Mouse (Mus musculus): ENCODE measurements at regions not wholly inside any gene's neighbourhood (a gene's known extent, or its start where the extent isn't known, plus 50 kb on each side); places are given as distances from the start of the nearest gene placed in this dataset.
"Not testable (repeated sequence)": the region's sequence is repeated elsewhere in the genome, so short reads cannot be mapped to it uniquely, and the experiment has no call there.

DNA sequence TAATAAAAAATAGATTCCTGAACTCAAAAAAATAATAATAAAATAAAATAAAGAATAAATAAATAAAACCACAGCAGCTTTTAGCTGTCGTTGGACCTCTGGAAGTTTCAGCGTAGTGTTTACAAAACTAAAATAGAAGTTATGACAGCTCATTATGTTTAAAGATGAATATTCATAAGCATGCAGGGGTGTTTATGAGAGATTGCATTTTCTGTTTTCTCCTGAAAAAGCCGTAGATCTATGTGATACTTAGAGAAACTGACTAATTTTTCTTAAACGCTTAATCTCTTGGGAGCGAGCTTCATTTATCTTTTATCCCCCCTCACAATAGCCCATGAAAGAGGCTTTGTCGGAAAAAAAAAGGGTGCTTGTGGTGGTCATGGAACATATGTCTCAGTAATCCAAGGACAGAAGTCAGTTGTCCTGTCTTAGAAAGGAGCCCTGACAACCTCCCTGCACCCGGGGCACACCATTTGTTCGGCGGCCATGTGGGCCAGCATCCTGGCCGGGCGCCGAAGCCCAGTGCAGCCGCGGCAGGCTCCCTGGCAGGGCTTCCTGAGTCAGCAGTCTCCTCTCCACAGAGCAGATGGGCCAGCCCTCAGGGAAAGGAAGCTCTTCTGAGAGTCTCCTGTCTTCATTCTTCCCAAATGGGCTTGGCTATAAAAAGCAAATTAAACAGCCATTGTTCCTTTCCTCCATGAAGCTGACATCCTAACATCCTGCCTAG, 568.2 kb upstream of the Gm10131 start:
- Histone ChIP-seq H3K4me1 (0 out of 2 replicates have a peak, but pooled peaks cover 3% of the 10 kb centered on the region), H3K4me3 (replicated peaks) (no peak overlapping the region), H3K4me2 (peak overlapping the region; percentile 22; the same call in 1 of the 2 replicates), H3K27ac (peak overlapping the region; percentile 49), H3K27me3 (replicated peaks) (no peaks in the 10 kb centered on the region), H3K36me3 (no peaks in the 10 kb centered on the region), H3K9me3 (no peaks in the 10 kb centered on the region), H3K9ac (no peak overlapping the region)
- 34% methylated on average over 14 of the region's 14 CpGs for WGBS
- ATAC-seq (ENCODE audit: insufficient read depth, low FRiP score, low read depth), result peak; percentile 31; the same call in 1 of the 2 replicates

GRCm38 (mm10) chr8:34678879-34679278, 567.3 kb upstream of the Gm10131 start:
- 92% methylated on average over 8 of the region's 8 CpGs for WGBS
- no peak for ATAC-seq (ENCODE audit: insufficient read depth, low FRiP score, low read depth)
- no peaks in the 10 kb centered on the region for H3K9me3 ChIP-seq
- 0 out of 2 replicates have a peak, but pooled peaks cover 3% of the 10 kb centered on the region for H3K4me1 ChIP-seq
- H3K9ac ChIP-seq, result no peak overlapping the region
- H3K4me2 ChIP-seq, result no peak overlapping the region
- no peaks in the 10 kb centered on the region for H3K36me3 ChIP-seq
- H3K4me3 ChIP-seq (replicated peaks), result no peak overlapping the region
- no peak overlapping the region for H3K27ac ChIP-seq
- H3K27me3 ChIP-seq (replicated peaks), result no peaks in the 10 kb centered on the region

DNA sequence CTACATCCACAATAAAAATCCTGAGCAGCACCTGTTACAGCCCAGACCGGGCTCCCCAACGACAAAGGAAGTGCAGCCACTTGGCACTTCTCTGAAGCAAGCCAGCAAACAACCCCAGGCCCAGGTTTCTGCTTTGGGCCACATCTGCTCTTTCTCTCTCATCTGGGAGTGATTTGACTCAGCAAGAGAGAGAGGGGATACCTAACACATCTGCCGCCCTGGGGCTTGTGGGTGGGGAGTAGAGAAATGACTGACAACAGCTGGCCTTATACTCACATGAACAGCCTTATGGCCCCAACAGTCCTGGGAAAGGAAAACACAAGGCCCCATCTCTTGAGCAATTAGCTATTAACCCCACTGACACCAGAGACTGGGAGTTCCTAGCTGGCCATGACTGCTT, 560.2 kb upstream of the Gm10131 start:
- no peak overlapping the region for H3K4me3 ChIP-seq (replicated peaks)
- H3K9ac ChIP-seq, result no peak overlapping the region
- no peak overlapping the region for H3K4me2 ChIP-seq
- no peaks in the 10 kb centered on the region for H3K9me3 ChIP-seq
- WGBS, result 13% methylated on average over 3 of the region's 3 CpGs
- peak; percentile 22; the same call in 1 of the 2 replicates for ATAC-seq (ENCODE audit: insufficient read depth, low FRiP score, low read depth)
- H3K4me1 ChIP-seq, result peaks cover 12% of the 10 kb centered on the region
- no peak overlapping the region for H3K27ac ChIP-seq
- H3K36me3 ChIP-seq, result no peaks in the 10 kb centered on the region
- H3K27me3 ChIP-seq (replicated peaks), result no peaks in the 10 kb centered on the region

- no peaks in the 10 kb centered on the region for H3K27me3 ChIP-seq (replicated peaks)
- no peaks in the 10 kb centered on the region for H3K9me3 ChIP-seq
- H3K9ac ChIP-seq, result no peak overlapping the region
- H3K4me1 ChIP-seq, result peaks cover 12% of the 10 kb centered on the region
- H3K36me3 ChIP-seq, result no peaks in the 10 kb centered on the region
- 29% methylated on average over 4 of the region's 4 CpGs for WGBS
- no peak overlapping the region for H3K4me3 ChIP-seq (replicated peaks)
- ATAC-seq (ENCODE audit: insufficient read depth, low FRiP score, low read depth), result 0 out of 2 replicates have a peak, but pooled peaks have one; percentile 47
- H3K4me2 ChIP-seq, result no peak overlapping the region
- H3K27ac ChIP-seq, result no peak overlapping the region
These were observed 559.6 kb upstream of the Gm10131 start for GRCm38 (mm10) chr8:34670930-34671715.

DNA sequence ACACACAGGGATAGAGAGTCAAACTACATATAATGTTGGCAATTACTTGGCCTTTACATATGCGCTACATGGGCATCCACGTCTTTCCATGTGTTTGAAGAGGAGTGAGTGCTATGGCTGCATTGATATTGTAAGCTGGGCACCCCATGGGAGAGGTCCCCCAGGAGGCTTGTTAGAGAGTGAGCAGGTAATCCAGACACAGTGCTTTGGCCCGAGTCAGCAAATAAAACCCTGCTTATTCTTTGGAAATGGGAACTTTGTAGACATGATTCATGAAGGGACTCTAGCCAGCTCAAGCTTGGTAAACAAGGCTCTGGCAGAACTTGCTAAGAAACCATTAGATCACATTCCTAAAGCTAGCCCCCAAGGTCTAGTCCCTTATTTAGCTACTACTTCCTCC, 557.6 kb upstream of the Gm10131 start:
- H3K9me3 ChIP-seq, result no peaks in the 10 kb centered on the region
- WGBS, result 70% methylated on average over 3 of the region's 3 CpGs
- no peak overlapping the region for H3K9ac ChIP-seq
- H3K4me2 ChIP-seq, result no peak overlapping the region
- H3K27ac ChIP-seq, result no peak overlapping the region
- no peak for ATAC-seq (ENCODE audit: insufficient read depth, low FRiP score, low read depth)
- H3K36me3 ChIP-seq, result no peaks in the 10 kb centered on the region
- H3K27me3 ChIP-seq (replicated peaks), result no peaks in the 10 kb centered on the region
- no peak overlapping the region for H3K4me3 ChIP-seq (replicated peaks)
- H3K4me1 ChIP-seq, result peaks cover 12% of the 10 kb centered on the region

DNA sequence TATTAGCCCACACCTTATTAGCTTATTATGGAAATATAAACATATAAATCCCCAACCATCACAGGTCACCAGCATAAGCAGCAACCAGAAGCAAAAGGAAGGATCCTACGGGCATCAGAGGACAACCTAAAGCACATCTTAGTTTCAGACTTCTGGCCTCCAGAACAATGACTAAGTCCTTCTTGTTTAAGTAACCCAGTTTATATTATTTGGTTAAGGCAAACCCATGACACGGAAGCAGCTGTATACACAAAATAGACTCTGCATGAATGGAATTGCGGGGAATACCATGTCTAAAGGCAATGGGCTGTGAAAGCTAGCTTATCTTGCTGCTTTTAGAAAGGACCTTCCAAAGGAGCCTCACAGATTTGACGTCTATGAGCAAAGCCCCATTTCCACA, 552.9 kb upstream of the Gm10131 start:
- ATAC-seq (ENCODE audit: insufficient read depth, low FRiP score, low read depth), result no peak
- no peak overlapping the region for H3K27ac ChIP-seq
- H3K36me3 ChIP-seq, result no peaks in the 10 kb centered on the region
- H3K27me3 ChIP-seq (replicated peaks), result no peaks in the 10 kb centered on the region
- H3K4me3 ChIP-seq (replicated peaks), result no peak overlapping the region
- no peak overlapping the region for H3K9ac ChIP-seq
- no peak overlapping the region for H3K4me2 ChIP-seq
- H3K4me1 ChIP-seq, result 0 out of 2 replicates have a peak, but pooled peaks cover under 1% of the 10 kb centered on the region
- WGBS, result 70% methylated on average over 4 of the region's 4 CpGs
- no peaks in the 10 kb centered on the region for H3K9me3 ChIP-seq

GRCm38 (mm10) chr8:34662532-34662931, 551.0 kb upstream of the Gm10131 start:
- Histone ChIP-seq H3K4me3 (replicated peaks) (no peak overlapping the region), H3K9me3 (no peaks in the 10 kb centered on the region), H3K27me3 (replicated peaks) (no peaks in the 10 kb centered on the region), H3K36me3 (no peaks in the 10 kb centered on the region), H3K27ac (no peak overlapping the region), H3K4me2 (no peak overlapping the region), H3K4me1 (no peaks in the 10 kb centered on the region), H3K9ac (no peak overlapping the region)
- no peak for ATAC-seq (ENCODE audit: insufficient read depth, low FRiP score, low read depth)
- 89% methylated on average over 6 of the region's 6 CpGs for WGBS

DNA sequence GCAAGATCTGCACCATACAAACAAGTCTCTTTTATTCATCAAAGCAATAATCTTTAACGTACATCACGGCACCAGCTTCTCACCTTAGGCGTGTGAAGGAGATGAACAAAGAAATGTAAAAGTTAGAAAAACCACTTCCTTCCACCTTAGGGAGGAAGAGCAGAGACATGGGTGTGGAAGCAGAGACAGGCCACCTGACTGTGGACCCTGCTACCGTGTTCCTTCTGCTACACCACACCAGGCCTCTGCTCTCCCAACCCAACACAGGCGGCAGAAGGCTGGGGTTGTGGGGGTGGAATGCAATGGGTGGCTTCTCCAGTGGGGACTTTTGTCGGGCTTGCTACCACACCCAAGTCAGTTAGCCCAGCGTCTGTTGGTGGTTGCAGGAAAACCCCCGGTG, 540.2 kb upstream of the Gm10131 start:
- no peak overlapping the region for H3K27ac ChIP-seq

DNA sequence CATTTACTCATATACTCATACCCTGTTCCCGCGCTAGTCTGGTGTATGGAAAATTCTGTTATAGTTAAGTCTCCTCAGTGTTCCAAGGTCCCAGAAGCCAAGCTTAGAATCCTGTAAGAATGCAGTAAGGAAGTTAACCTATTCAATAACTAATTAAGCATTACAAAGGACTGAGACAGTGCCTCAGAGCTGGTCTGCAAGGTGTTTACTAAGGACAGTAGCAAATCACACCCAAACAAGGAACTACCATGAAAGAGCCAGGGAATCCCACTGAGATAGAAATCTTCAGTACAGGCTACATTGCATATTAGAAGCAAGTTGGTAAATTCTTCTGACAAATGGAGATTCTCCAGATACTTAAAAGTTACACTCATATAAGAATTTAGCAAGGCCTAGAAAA, 516.7 kb upstream of the Gm10131 start:
- not testable (repeated sequence) for H3K4me1 ChIP-seq; H3K27ac ChIP-seq; ATAC-seq (ENCODE audit: insufficient read depth, low FRiP score, low read depth); H3K4me3 ChIP-seq (replicated peaks); H3K9me3 ChIP-seq; H3K36me3 ChIP-seq; H3K4me2 ChIP-seq; H3K9ac ChIP-seq; H3K27me3 ChIP-seq (replicated peaks)
- WGBS, result 95% methylated on average over 2 of the region's 2 CpGs

More for the DNA sequence above, 540.2 kb upstream of the Gm10131 start:
- ATAC-seq (ENCODE audit: insufficient read depth, low FRiP score, low read depth), result no peak
- no peaks in the 10 kb centered on the region for H3K9me3 ChIP-seq
- H3K4me2 ChIP-seq, result no peak overlapping the region
- WGBS, result 89% methylated on average over 8 of the region's 8 CpGs
- H3K4me1 ChIP-seq, result no peaks in the 10 kb centered on the region
- H3K9ac ChIP-seq, result no peak overlapping the region
- no peaks in the 10 kb centered on the region for H3K27me3 ChIP-seq (replicated peaks)
- H3K4me3 ChIP-seq (replicated peaks), result no peak overlapping the region
- H3K36me3 ChIP-seq, result no peaks in the 10 kb centered on the region

GRCm38 (mm10) chr8:34625670-34626069, 514.1 kb upstream of the Gm10131 start:
- Histone ChIP-seq H3K4me1 (no peaks in the 10 kb centered on the region), H3K27ac (no peak overlapping the region)
- WGBS, result 82% methylated on average over 10 of the region's 10 CpGs

GRCm38 (mm10) chr8:34623783-34624182, 512.2 kb upstream of the Gm10131 start:
- Histone ChIP-seq H3K36me3 (no peaks in the 10 kb centered on the region), H3K4me2 (no peak overlapping the region), H3K9ac (no peak overlapping the region), H3K4me1 (no peaks in the 10 kb centered on the region), H3K9me3 (no peaks in the 10 kb centered on the region), H3K27ac (no peak overlapping the region), H3K27me3 (replicated peaks) (no peaks in the 10 kb centered on the region), H3K4me3 (replicated peaks) (no peak overlapping the region)
- ATAC-seq (ENCODE audit: insufficient read depth, low FRiP score, low read depth), result no peak
- 68% methylated on average over 7 of the region's 7 CpGs for WGBS

More at GRCm38 (mm10) chr8:34625670-34626069, 514.1 kb upstream of the Gm10131 start:
- Histone ChIP-seq H3K9ac (no peak overlapping the region), H3K9me3 (no peaks in the 10 kb centered on the region), H3K36me3 (no peaks in the 10 kb centered on the region), H3K27me3 (replicated peaks) (no peaks in the 10 kb centered on the region), H3K4me2 (no peak overlapping the region), H3K4me3 (replicated peaks) (no peak overlapping the region)
- no peak for ATAC-seq (ENCODE audit: insufficient read depth, low FRiP score, low read depth)

All from stomach, embryonic 15.5 days (tissue).